Mouse (Mus musculus) hindbrain, postnatal 0 days (tissue): ENCODE data around the gene Csrnp3. TPM values are rescaled to one million over a fixed set of nuclear protein-coding genes. Genes with fewer than 3 reads are reported as not detected.
A peak's percentile ranks its signal among the peaks of the same experiment; 100 is the strongest.
"Not testable (repeated sequence)": the region's sequence is repeated elsewhere in the genome, so short reads cannot be mapped to it uniquely, and the experiment has no call there.

Experiments used
- ATAC-seq: fragments of 200-750 bp; cut with Nextera tagmentation; 2 replicates; pipeline ENCODE4 v1.8.0; 2017; ENCODE audit warnings: mild to moderate bottlenecking, moderate TSS enrichment, moderate library complexity
- DNase-seq: peaks from one replicate; pipeline ENCODE4 v3.0.0-alpha.2; 2015; ENCODE audit warnings: low spot score
- H3K27ac ChIP-seq: fragments of 300-500 bp; sonication (generic); 2 replicates; pipeline ENCODE4 v1.5.1; 2014; ENCODE audit warnings: mild to moderate bottlenecking
- H3K27me3 ChIP-seq: fragments of 300-500 bp; sonication (generic); 2 replicates; pipeline ENCODE4 v1.6.1; 2014; ENCODE audit warnings: low read length, mixed read lengths; ENCODE audit not compliant: insufficient read depth
- H3K36me3 ChIP-seq: fragments of 300-500 bp; sonication (generic); 2 replicates; pipeline ENCODE4 v1.6.1; 2014; ENCODE audit warnings: low read length, mixed read lengths; ENCODE audit not compliant: insufficient read depth
- H3K4me1 ChIP-seq: fragments of 300-500 bp; sonication (generic); 2 replicates; pipeline ENCODE4 v1.6.1; 2014; ENCODE audit warnings: antibody characterized with exemption, low read length, mixed read lengths; ENCODE audit not compliant: insufficient read depth
- H3K4me2 ChIP-seq: fragments of 300-500 bp; sonication (generic); 2 replicates; pipeline ENCODE4 v1.6.1; 2014; ENCODE audit warnings: low read depth, mild to moderate bottlenecking, low read length, moderate library complexity, mixed read lengths
- H3K4me3 ChIP-seq: fragments of 300-500 bp; sonication (generic); 2 replicates; pipeline ENCODE4 v1.5.1; 2014; ENCODE audit warnings: low read length
- H3K9ac ChIP-seq: fragments of 300-500 bp; sonication (generic); replicated peaks from 2 replicates; pipeline ENCODE4 v1.6.1; 2014; ENCODE audit warnings: mild to moderate bottlenecking, low read length, moderate library complexity, mixed read lengths
- H3K9me3 ChIP-seq: fragments of 300-500 bp; sonication (generic); 2 replicates; pipeline ENCODE4 v1.6.1; 2016; ENCODE audit warnings: low read length, mixed read lengths
- CTCF ChIP-seq: IDR thresholded peaks from 2 replicates; pipeline ENCODE4 v1.5.1; 2016; ENCODE audit warnings: antibody characterized with exemption, control low read depth, low read depth
- WGBS: fragments of 180-500 bp; shearing (Covaris S2); extraction: QIAGEN DNeasy Blood & Tissue Kit; methylation state at CpG from one replicate; pipeline ENCODE4 v1.1.7; 2014; 5-methylcytosine and 5-hydroxymethylcytosine counted together
- polyA plus RNA-seq: library from polyadenylated mRNA; unstranded; fragments of >200 nt; fragmentation: Nextera tagmentation; extraction: Ambion mirVana; gene quantifications from 2 replicates; pipeline ENCODE4 v1.2.1, GENCODE M21; 2015
- total RNA-seq: library from RNA; depleted of rRNA; stranded (reverse); fragments of >200 nt; gene quantifications from 2 replicates; pipeline ENCODE4 v1.2.3, GENCODE M21; 2014

Gene Csrnp3
- total and polyA plus RNA-seq, 2 experiments from 2014 or later = 35.5 to 56.5 TPM

DNA sequence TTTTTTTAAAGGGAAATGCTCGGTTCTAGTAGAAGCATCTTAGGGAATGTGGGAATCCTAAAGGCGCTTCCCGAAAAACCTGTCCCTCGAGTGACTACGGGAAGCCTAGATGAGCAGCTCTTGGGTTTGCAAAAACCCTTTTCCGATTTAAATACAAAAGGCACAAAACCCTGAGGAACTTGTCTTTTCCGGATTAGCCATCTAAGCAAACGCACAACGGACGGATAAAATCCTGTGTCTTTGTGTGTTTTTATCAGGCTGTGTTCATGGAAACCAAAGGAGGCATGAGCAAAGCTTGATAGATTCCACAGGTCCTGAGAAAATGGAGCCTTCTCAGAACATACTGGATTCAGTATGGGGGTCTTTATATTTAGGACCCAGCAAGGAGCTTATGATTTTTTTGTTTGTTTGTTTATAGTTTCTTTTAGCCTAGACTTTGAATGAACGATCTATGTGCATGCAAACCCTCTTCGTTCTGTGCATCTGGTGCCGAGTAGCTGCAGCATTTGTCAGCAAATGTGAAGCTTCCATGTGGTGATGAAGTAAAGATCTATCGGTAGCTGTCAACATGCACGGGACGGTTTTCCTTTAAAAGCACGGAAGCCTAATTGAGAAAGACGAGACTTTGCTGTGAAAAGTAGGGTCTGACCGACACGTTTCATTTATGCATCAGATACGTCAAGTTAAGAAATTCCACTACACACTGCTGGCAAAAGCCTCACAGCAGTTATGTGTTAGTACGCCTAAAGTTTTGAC is 611 bp downstream of the Csrnp3 start:
- peak overlapping the region; percentile 64 for H3K9ac ChIP-seq
- peak overlapping the region; percentile 83 for H3K27ac ChIP-seq
- peak overlapping the region; percentile 55 for H3K4me3 ChIP-seq
- no peaks in the 10 kb centered on the region for H3K27me3 ChIP-seq
- H3K9me3 ChIP-seq = no peaks in the 10 kb centered on the region
- no peak for TF ChIP-seq CTCF
- no peaks in the 10 kb centered on the region for H3K36me3 ChIP-seq
- ATAC-seq (no peak), DNase-seq (peak; percentile 65)
- H3K4me1 ChIP-seq = peaks cover 4% of the 10 kb centered on the region; the same call in 1 of the 2 replicates
- H3K4me2 ChIP-seq = peak overlapping the region; percentile 65
- WGBS = 1% methylated on average over 22 of the region's 22 CpGs

DNA sequence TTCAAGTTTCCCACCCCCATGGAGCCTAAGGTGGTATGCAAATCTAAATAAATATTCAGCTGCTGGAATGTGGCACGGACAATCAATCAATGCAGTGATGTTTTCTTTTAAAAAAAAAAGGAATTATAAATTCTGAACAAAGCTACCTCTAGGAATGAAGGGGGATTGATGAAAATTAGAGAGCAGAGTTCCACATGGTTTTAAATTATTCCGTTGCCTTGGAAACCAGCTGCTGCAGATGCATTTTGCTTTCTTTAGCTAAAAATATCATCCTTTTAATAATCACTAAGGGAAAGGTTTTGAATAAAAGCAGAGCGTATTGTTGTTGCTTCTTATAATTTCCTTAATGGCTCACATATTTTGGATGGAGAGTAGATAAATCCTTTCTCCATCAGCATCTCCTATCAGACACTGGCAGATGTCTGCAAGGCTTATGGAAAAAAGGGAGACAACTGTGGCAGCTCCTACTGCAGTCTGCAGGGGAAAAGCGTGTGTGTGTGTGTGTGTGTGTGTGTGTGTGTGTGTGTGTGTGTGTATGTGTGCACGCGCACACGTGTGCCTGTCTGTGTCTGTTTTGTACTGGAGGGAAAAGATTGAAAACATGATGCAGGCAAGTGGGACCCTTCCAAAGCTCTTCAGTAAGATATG is 2.0 kb downstream of the Csrnp3 start:
- Histone ChIP-seq H3K36me3 (no peaks in the 10 kb centered on the region), H3K27me3 (no peaks in the 10 kb centered on the region), H3K4me1 (peaks cover 4% of the 10 kb centered on the region; the same call in 1 of the 2 replicates), H3K9me3 (no peaks in the 10 kb centered on the region), H3K9ac (peak overlapping the region; percentile 37), H3K27ac (peak overlapping the region; percentile 45; the same call in 1 of the 2 replicates), H3K4me2 (peak overlapping the region; percentile 65), H3K4me3 (peak overlapping the region; percentile 55)
- TF ChIP-seq CTCF = no peak
- ATAC-seq (peak; percentile 59), DNase-seq (peak; percentile 48)
- 17% methylated on average over 7 of the region's 7 CpGs for WGBS

DNA sequence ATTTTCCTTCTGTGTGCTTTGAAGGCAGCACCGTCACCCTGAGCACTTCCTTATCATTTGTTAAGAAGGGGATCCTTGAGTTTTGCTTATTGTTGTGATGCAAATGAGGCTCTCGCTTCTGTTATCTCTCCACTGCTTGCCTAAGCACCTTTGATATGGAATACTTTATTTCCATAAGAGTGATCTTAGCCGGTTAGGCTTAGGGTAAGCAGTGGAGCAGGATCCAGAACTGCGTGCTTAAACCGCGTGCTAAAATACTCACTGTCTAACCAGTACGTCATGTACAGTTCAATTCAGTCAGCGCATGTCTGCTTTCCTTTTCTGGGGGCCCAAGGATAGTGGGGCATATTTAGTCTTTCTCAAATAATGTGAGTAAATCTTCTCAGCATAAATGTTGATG is 3.1 kb downstream of the Csrnp3 start:
- Histone ChIP-seq H3K36me3 (no peaks in the 10 kb centered on the region), H3K4me3 (peak overlapping the region; percentile 31), H3K4me2 (peak overlapping the region; percentile 65), H3K9ac (peak overlapping the region; percentile 28; the same call in 1 of the 2 replicates), H3K27me3 (no peaks in the 10 kb centered on the region), H3K4me1 (peaks cover 4% of the 10 kb centered on the region; the same call in 1 of the 2 replicates), H3K9me3 (no peaks in the 10 kb centered on the region), H3K27ac (no peak overlapping the region)
- ATAC-seq = peak; percentile 50; the same call in 1 of the 2 replicates
- peak; percentile 42 for DNase-seq
- WGBS = 33% methylated on average over 8 of the region's 8 CpGs
- no peak for TF ChIP-seq CTCF

DNA sequence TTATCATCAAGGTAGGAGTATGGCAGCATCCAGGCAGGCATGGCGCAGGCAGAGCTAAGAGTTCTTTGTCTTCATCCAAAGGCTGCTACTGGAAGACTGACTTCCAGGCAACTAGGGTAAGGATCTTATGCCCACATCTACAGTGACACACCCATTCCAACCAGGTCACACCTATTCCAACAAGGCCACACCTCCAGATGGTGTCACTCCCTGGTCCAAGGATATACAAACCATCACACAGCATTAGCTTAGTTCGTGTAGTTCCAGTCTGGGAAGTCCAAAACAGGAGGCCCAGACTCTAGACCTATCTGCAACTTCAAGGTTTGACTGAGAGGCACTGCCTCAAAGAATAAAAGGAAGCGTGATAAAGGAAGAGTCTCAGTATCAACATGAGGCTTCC is 4.7 kb downstream of the Csrnp3 start:
- not testable (repeated sequence) for H3K27me3 ChIP-seq, ATAC-seq, H3K4me1 ChIP-seq, H3K9me3 ChIP-seq, H3K9ac ChIP-seq, H3K4me3 ChIP-seq, H3K4me2 ChIP-seq, H3K27ac ChIP-seq, DNase-seq, H3K36me3 ChIP-seq
- 95% methylated on average over 3 of the region's 3 CpGs for WGBS

DNA sequence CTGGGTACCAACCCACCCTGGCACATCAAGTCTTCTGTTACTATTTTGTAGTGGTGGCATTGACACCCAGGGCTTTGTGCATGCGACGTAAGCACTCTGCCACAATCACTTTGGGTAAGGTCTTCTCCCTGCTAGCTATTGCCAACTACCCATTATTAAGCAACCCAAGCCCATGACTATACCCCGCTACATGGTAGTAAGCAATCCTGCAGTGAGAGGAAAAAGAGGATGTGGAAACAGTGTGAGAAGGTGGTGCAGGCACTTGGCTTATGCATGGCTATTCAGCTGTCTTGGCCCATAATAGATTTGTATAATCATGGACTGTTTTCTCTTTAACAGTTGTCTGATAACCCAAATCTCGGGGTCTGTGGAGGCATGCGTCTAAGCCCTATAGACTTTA is 11.2 kb downstream of the Csrnp3 start:
- no peaks in the 10 kb centered on the region for H3K9me3 ChIP-seq
- H3K9ac ChIP-seq = no peak overlapping the region
- H3K27ac ChIP-seq = no peak overlapping the region
- ATAC-seq = no peak
- H3K4me3 ChIP-seq = no peak overlapping the region
- H3K4me2 ChIP-seq = no peak overlapping the region
- H3K4me1 ChIP-seq = no peaks in the 10 kb centered on the region
- no peak for DNase-seq
- H3K36me3 ChIP-seq = no peaks in the 10 kb centered on the region
- no peaks in the 10 kb centered on the region for H3K27me3 ChIP-seq
- TF ChIP-seq CTCF = no peak
- 90% methylated on average over 5 of the region's 5 CpGs for WGBS

DNA sequence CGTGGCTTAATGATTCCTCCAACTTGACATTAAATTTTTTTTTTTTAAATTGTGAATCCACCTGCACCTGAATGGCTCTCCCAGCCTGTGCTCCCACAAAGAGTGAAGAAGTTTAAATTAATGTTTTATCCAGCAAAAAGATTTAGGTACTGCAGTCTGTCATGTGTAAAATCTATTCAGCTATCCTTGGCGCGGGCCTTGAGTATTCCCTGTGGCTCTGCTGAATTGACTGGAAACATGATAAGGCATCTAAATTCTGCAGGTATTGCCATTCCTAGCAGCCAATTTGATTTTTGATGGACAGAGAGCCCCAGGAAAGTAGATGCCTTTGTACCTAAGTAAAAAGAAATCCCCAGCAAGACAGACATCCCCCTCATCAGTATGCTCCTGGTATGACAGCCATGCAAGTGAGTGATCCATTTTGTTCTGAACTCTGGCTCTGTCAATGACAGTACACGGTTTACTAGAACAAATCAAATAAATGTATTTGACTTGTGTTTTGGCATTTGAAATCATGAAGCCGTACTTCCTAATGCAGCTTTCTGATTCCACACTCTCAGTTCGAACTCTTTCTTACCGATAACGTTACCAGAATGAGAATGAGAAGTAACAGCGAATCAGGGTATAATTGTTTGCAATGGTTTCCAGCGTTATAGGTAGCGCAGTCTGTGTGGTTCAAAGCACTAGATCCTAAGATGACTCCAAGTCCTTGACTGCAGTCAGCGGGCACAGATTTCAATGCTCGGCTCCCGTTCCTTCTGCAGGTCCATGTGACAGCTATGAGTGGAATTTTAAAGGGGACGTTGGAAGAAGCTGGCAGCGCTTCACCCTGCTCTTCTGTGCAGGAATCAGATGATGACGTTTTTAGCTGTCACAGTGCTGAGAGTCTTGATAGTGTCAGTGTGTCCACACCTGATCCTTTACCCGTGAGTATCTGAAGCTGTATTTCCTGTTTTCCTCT is 14.5 kb downstream of the Csrnp3 start:
- Histone ChIP-seq H3K4me3 (peak overlapping the region; percentile 1; the same call in 1 of the 2 replicates), H3K4me1 (no peaks in the 10 kb centered on the region), H3K27ac (peak overlapping the region; percentile 32; the same call in 1 of the 2 replicates), H3K36me3 (no peaks in the 10 kb centered on the region), H3K27me3 (no peaks in the 10 kb centered on the region), H3K4me2 (peak overlapping the region; percentile 16), H3K9me3 (no peaks in the 10 kb centered on the region), H3K9ac (no peak overlapping the region)
- 59% methylated on average over 18 of the region's 18 CpGs for WGBS
- no peak; the same call in 1 of the 2 replicates for TF ChIP-seq CTCF
- ATAC-seq = 0 out of 2 replicates have a peak, but pooled peaks have one; percentile 43
- DNase-seq = peak; percentile 23
